Mouse (Mus musculus) adrenal gland, postnatal 25 days (tissue): ENCODE results near the gene Polrmt. TPM values are rescaled to one million over a fixed set of nuclear protein-coding genes. Genes with fewer than 3 reads are reported as not detected.

ENCODE experiments used
- DNase-seq: peaks from one replicate; pipeline ENCODE4 v3.0.0; 2021; ENCODE audit warnings: mixed read lengths
- long read RNA-seq: library from polyadenylated mRNA; stranded (forward); transcript quantifications from one replicate; pipeline ENCODE4 v2.0.0, GENCODE M21; 2021
- total RNA-seq: library from RNA; stranded (reverse); gene quantifications from 2 replicates; pipeline ENCODE4 v1.2.3, GENCODE M21; 2021

The Polrmt gene
- 70.4 and 74.1 TPM in 2 replicates for total RNA-seq
- long read RNA-seq, transcript Polrmt-201 (21 exons, 3,755 nt), result major isoform, 47 of 78 reads
- long read RNA-seq, partial matches to known transcripts, result 21 of 78 reads
- long read RNA-seq, other reads (novel, unspliced or antisense), result 10 of 78 reads

DNA sequence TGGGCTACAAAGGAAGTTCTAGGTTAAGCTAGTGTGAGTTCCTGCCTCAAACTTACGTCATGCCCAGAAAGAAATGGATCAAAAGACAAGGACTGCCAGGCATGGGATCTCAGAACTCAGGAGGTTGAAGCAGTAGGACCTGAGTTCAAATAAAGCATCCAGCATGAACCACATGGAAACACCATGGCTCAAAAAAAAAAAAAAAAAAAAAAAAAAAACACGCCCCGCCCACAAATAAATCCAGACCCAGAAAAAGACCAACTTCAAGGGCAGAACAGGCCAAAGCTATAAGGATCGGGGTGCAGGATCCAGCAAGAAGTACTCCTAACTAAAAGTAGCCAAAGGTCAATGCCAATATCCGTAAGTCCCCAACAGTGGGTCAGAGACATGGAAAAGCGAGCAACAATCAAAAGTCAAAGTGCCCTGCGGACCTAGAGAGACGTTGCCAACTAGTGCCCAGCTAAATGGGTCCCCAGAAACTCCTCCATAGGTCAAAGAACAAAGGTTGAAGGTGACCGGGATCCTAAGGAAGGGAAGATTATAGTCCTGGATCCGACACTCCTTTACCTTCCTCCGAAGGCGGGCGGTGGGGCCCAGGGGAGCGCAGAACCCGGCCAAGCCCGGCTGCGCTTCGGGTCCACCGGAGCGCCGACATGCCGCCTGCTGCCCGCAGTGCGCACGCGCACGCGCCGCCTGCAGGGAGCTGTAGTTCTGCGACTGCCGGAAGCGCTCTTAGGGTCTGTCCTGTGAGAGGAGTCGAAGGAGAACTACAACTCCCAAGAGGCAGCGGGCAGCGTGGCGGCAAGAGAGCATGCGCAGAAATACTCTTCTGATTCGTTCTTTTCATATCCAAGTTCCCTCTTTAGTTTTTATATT is at the start of gene Polrmt:
TSS of gene Polrmt (minus strand) at position 684 of the 876 bp plus-strand sequence.
- peak; percentile 92 for DNase-seq

DNA sequence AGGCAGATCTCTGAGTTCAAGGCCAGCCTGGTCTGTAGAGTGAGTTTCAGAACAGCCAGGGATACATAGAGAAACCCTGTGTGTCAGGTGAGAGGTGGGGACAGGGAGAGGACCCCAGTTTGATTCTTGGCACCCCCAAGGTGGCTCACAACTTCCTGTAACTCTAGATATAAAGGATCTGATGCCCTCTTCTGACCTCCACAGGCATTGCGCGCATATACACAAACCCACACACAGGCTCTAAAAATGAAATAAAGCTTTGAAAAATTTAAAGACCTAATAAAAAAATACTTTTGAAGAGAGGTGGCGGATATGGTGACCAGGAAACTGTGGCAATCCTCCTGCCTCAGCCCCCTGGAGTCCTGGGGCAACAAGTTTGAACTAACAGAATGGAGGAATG is 49.5 kb upstream of the Polrmt start:
- DNase-seq, result no peak

DNA sequence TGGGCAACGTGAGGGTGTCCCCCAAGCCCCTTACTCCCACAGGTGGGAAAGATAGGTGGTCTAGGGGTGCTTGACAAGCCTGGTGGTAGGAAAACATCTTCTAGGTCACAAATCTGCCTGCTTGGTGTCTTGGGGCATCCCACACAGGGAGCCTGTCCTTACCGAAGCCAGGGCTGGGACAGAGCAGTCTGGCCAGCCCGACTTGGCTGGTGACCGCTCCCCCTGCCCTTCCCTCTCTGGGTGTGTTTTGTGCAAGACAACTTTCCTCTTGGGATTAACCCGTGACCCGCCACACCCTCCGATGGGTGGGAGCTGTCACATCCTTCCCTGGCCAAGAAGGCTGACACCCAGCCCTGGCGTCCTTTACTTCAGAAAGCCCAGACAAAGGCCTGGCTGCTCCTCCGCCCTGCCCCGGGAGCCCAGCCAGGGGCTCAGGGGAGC is 48.1 kb upstream of the Polrmt start:
- DNase-seq, result peak; percentile 69

- DNase-seq, result peak; percentile 49
These were observed 47.5 kb upstream of the Polrmt start for GRCm38 (mm10) chr10:79793738-79794490.

DNA sequence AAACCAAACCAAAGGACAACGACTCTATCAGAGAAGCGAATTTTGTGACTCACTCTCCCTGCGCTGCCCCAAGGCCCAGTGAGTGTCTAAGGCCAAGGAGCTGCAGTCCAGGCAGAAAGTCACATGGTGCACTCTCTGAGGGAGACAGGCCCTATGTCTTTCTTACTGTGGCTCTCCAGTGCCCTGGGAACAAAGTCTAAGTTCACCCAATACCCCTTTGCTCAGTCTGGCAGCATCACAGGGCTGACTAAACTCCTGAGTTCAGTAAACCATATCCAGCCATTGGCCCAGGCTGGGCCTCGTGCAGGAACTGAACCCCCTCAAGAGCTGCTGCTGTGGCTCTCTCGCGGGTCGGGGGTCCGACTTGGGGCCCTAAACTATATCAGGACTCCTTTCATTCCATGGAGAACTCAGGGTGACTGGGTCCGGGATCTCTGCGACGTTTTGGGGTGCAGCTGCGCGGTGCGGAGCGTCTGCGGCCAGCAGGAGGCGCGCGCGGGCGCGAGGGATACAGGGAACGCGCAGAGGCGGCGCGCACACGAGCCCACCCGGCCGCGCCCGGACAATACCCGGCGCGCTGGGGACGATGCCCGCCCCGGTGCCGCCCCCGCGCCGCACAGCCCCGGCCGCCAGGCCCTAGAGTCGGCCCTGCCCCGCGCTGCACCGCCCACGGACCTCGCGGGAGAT is 46.8 kb upstream of the Polrmt start, which contains the start of gene Palm:
TSS of gene Palm (plus strand) at position 522 of the 687 bp plus-strand sequence.
- DNase-seq, result peak; percentile 87

DNA sequence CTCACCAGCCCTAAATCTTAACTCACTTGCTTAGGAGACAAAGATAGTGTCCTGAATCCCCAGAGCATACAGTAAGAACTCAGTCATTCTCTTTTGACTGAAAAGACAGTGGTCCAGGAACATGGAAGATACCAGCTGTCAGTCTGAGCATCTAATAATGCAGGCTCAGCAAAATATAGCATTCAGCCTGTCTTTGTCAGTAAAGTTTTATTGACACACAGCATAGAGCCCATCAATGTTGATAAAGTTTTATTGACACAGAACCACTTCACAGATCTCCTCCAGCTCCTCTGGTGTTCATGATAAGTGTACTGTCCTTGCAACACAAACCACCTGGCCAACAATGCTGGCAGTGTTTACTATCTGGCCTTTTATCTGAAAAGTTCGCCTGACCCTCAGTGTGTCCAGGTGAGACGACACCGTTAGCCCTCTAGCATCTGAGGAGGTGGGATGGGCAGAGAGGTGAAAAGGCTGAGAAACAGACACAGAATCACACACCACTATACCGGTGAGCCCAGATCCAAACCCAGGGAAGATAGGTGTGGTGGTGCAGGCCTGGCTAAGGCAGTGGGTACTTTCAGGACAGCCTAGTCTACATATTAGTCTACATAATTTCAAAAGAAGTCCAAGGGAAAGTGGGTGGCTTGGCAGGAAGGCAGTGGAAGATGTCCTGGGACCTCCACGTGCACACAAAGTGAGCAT is 46.1 kb upstream of the Polrmt start:
- no peak for DNase-seq

DNA sequence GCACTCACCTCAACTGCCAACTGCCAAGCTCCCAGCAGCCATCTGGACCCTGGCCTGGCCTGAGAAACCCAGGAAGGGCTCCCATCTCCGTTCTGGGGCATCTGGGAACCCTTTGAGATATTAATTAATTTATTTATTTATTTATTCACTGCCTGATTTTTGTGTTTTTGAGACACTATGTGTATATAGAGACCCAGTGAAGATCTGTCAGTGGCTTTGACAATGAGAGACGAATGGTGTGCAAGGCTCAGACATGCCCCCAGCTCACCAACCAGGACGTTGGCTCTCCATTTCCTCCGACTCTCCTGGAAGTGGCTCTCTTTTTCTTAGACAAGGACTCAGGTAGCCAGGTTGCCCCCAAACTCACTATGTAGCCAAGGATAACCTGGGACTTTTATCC is 44.5 kb upstream of the Polrmt start, which contains the start of gene Prss57:
TSS of gene Prss57 (minus strand) at position 101 of the 400 bp plus-strand sequence.
- DNase-seq, result no peak

DNA sequence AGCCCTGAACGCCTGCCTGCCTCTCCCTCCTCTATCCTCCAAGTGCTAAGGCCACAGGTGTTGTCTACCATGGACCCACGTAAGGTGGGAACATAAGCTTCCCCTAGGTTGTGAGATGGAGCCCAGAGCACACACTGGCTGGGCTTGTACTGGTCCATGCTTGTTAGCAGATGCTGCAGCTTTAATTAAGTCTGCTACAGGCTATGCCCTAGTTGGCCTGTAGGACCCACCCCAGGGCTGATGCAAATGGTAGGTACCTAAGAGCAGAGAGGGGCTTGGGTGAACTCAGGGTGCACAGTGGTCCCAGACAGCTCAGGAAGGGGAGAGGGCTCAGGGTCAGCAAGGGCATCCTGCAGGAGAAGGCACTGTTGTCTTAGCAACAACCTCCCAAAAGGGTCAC is 43.2 kb upstream of the Polrmt start:
- no peak for DNase-seq

DNA sequence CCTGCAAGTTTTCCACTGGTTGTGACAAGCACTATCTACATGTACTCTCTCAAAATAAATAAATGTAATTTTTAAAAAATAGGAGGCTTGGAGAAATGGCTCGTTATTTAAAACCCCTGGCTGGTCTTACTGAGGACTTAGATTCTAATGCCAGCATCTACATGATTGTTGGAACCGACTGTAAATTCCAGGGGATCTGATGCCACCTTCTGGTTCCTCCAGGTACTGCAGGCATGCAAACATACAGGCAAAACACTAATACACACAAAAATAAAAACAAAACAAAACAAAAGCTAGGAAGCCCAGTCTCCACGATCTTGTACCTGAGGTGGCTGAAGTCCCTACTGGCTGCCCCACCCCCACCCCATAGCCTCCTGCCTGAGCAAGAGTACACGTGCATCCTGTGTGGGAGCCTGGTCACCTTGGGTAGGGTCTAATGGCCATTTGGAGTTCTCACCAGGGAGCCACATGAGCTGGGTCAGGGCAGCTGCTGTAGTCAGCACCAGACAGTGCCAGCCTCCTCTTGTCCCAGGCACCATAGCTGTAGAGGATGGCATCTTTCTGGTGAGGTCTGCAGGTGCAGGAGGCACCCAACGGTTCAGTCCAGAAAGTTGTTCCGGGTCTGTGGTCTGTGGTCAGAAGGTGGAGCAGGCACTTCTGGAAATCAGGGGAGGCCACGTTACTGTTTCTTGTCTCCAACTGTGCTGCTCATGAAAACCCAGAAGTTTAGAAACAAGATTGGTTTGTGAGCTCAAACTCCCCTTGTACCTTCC is 42.2 kb upstream of the Polrmt start:
- peak; percentile 76 for DNase-seq

DNA sequence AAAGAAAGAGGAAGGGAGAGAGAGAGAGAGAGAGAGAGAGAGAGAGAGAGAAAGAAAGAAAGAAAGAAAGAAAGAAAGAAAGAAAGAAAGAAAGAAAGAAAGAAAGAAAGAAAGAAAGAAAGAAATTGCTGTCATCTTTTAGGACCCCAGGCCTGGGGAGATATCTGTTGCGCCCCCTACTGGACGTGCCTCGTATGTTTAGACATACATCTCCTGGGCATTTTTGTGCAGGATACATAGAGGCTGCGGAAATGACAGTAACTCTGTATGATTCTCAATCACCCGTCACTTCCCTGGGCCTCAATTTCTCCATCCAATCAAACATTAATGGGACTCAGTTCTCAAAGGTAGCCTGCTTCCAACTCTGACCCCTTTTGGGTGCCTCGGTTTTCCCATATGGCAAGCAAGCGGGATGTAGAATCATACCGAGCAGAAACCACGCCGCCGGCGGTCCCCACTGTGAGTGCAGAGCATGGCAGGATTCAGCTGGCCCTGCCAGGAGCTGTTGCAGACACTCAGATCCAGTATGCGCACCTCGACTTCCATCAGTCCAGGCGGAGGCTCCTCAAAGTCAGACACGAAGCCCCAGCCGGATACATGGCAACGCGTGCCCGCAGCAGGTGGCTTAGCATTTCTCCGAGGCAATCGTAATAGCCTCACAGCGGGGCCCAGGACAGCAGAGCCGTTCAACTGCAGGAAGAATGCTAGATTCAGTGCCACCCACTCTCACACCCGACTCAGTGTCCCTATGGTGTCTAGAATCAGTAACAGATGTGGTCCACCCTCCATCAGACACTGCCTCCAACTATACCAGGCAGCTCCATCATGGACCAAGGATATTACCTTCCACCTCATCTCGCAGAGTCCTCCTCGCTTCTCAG is 37.8 kb upstream of the Polrmt start:
- peak; percentile 49 for DNase-seq

- DNase-seq, result no peak
These were observed 36.7 kb upstream of the Polrmt start for GRCm38 (mm10) chr10:79783050-79783449.

DNA sequence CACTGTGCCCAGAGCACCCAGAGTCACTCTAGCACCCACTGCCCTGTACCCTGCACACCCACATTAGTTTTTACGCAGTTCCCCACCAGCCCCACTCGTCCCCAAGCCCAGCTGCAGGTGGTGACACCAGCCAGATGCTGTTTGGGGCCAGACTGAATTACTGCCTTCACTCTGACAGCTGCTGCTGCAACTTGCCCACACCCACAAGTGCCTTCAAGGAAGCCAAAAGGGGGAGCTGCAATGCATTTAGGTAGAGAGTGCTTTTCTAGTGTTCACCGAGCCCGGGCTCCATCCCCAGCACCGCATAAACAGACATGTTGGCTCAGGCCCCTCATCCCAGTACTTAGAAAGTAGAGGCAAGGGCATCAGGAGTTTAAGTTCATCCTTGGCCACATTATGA is 35.6 kb upstream of the Polrmt start:
- DNase-seq, result no peak

- DNase-seq, result no peak
These were observed 34.8 kb upstream of the Polrmt start for GRCm38 (mm10) chr10:79781139-79781538.

- DNase-seq, result no peak
These were observed 34.3 kb upstream of the Polrmt start for GRCm38 (mm10) chr10:79780664-79781015.

GRCm38 (mm10) chr10:79779784-79780663 is 33.6 kb upstream of the Polrmt start:
- peak; percentile 95 for DNase-seq

GRCm38 (mm10) chr10:79779193-79779592 is 32.8 kb upstream of the Polrmt start:
- DNase-seq, result no peak

DNA sequence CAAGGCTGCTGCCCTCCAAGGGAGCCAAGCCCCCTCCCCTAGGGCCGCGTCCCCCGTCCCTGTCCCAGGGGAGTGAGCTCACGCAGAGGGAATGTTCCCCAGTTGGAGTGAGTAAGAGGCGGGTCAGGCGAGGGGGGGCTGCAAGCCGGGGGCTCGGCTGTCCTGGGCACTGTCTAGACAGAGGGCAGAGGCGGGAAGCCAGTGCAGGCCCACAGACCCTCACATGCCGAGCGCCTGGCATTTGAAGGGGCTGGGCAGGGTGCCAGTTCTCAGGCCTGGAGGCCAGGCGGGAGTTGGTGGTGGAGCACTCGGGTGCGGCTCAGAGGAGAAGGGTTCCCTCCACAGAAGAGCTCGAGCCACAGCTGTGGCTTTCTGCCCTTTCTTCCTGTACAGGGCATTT is 31.6 kb upstream of the Polrmt start:
- peak; percentile 65 for DNase-seq

- DNase-seq, result peak; percentile 70
These were observed 30.7 kb upstream of the Polrmt start, which contains the start of gene Fstl3 for GRCm38 (mm10) chr10:79777103-79777531. TSS of gene Fstl3 (plus strand) at chr10:79777272.
